Mouse (Mus musculus) cerebellum, adult 2 months (tissue): ENCODE data around the gene Fuk. TPM values are rescaled to one million over a fixed set of nuclear protein-coding genes. Genes with fewer than 3 reads are reported as not detected.
A peak's percentile ranks its signal among the peaks of the same experiment; 100 is the strongest.
"Not testable (repeated sequence)": the region's sequence is repeated elsewhere in the genome, so short reads cannot be mapped to it uniquely, and the experiment has no call there.

Experiments
- DNase-seq, 2 experiments: peaks; one replicate each; pipeline ENCODE4 v3.0.0; 2021
- H3K27ac ChIP-seq: fragments of 200-500 bp; 2 replicates; pipeline ENCODE4 v1.5.1; 2012; ENCODE audit warnings: low read length, control low read depth, inconsistent platforms; ENCODE audit not compliant: insufficient read depth
- H3K27me3 ChIP-seq: fragments of 200-500 bp; 2 replicates; pipeline ENCODE4 v1.6.1; 2012; ENCODE audit warnings: inconsistent platforms, mild to moderate bottlenecking, low read length, moderate library complexity; ENCODE audit not compliant: control insufficient read depth, insufficient read depth
- H3K4me1 ChIP-seq: fragments of 200-500 bp; 2 replicates; pipeline ENCODE4 v1.6.1; 2011; ENCODE audit warnings: low read length; ENCODE audit not compliant: control insufficient read depth, insufficient read depth
- H3K4me3 ChIP-seq: fragments of 200-500 bp; replicated peaks from 2 replicates; pipeline ENCODE3; 2011; ENCODE audit warnings: mild to moderate bottlenecking, low read depth, low read length, control low read depth; ENCODE audit not compliant: insufficient read depth
- CTCF ChIP-seq: fragments of 200-500 bp; IDR thresholded peaks from 2 replicates; pipeline ENCODE4 v1.5.1; 2011; ENCODE audit warnings: low read depth, mild to moderate bottlenecking, control low read depth, low read length, moderate library complexity, borderline replicate concordance; ENCODE audit not compliant: insufficient read depth
- POLR2A ChIP-seq: fragments of 200-500 bp; IDR thresholded peaks from 2 replicates; pipeline ENCODE4 v1.6.1; 2011; ENCODE audit warnings: low read length, control low read depth, borderline replicate concordance; ENCODE audit not compliant: insufficient read depth
- WGBS: fragments of 180-500 bp; shearing (Covaris S2); methylation state at CpG from one replicate; pipeline ENCODE4 v1.1.7; 2018; 5-methylcytosine and 5-hydroxymethylcytosine counted together
- polyA plus RNA-seq: library from polyadenylated mRNA; depleted of rRNA; stranded (reverse); fragments of >200 nt; gene quantifications from 2 replicates; pipeline ENCODE4 v1.2.3, GENCODE M21; 2012

The Fuk gene
- polyA plus RNA-seq, 1 experiment = 27.1 TPM

DNA sequence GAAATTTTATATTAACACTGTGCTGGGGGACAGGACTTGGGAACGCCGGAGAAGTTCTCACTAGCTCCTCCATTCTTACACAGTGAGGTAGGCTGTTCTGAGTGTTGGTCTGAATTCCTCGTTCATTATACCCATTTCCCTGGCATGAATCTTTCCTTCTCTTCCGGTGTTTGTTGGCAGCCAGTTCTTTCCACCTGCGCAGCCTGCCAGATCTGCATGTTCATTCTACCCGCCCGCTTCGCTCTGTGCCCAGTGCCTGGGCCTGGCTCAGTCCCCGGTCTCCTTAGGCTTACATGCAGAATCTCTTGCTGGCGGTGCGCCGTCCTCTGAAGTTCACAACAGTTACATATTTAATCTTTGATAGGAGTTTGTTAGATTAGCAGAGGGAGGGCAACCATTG is 33.9 kb upstream of the Fuk start:
- H3K27ac ChIP-seq = 0 out of 2 replicates have a peak overlapping the region, but pooled peaks have one; percentile 35
- WGBS = 18% methylated on average over 12 of the region's 12 CpGs
- no peaks in the 10 kb centered on the region for H3K27me3 ChIP-seq
- TF ChIP-seq CTCF (no peak), POLR2A (no peak)
- no peak overlapping the region for H3K4me3 ChIP-seq
- DNase-seq = peak; percentile 73 to 79
- H3K4me1 ChIP-seq = peaks cover 53% of the 10 kb centered on the region

DNA sequence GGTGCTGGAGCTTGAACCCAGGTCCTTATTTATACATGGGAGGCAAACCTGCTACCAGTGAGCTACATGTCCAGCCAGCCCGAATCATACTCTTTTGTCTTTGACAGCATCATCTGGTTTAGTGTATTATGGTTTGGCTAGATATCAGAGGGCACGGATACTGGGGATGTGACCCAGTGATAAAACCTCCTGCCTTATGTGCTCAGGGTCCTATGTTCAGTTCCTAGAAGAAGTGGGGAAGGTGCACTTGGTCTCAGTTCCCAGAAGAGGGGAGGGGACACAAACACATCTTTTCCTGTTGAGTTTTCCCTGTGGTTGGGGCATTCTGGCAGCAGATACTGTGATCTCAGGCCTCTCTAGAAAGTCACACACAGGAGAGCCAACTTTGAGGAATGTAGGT is 31.0 kb upstream of the Fuk start:
- Histone ChIP-seq H3K4me3 (no peak overlapping the region), H3K27ac (no peak overlapping the region), H3K4me1 (peaks cover 43% of the 10 kb centered on the region), H3K27me3 (no peaks in the 10 kb centered on the region)
- no peak for TF ChIP-seq POLR2A
- no peak for DNase-seq
- 85% methylated on average over 2 of the region's 2 CpGs for WGBS

DNA sequence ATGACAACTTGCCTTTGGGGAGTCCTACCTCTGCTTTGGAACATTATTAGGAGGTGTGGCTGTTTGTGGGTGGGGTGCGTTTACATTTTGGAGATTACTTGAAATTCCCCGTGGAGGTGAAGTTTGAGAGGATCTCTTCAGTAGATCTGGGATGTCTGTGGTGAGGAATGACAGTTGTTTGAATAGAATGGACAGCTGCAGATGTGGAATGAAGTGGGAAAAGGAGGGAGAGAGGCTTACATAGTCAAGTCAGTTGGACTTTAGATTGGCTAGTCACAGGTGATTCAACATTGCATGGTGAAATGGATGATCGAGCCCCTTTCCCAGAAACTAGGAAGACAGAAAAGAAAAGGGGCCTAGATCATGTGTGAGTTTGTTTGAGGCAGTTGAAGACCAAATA is 30.2 kb upstream of the Fuk start:
- H3K27ac ChIP-seq = no peak overlapping the region
- no peak for DNase-seq
- H3K4me3 ChIP-seq = no peak overlapping the region
- WGBS = 88% methylated on average over 3 of the region's 3 CpGs
- TF ChIP-seq POLR2A = no peak
- TF ChIP-seq CTCF = no peak
- H3K4me1 ChIP-seq = peaks cover 39% of the 10 kb centered on the region
- no peaks in the 10 kb centered on the region for H3K27me3 ChIP-seq

DNA sequence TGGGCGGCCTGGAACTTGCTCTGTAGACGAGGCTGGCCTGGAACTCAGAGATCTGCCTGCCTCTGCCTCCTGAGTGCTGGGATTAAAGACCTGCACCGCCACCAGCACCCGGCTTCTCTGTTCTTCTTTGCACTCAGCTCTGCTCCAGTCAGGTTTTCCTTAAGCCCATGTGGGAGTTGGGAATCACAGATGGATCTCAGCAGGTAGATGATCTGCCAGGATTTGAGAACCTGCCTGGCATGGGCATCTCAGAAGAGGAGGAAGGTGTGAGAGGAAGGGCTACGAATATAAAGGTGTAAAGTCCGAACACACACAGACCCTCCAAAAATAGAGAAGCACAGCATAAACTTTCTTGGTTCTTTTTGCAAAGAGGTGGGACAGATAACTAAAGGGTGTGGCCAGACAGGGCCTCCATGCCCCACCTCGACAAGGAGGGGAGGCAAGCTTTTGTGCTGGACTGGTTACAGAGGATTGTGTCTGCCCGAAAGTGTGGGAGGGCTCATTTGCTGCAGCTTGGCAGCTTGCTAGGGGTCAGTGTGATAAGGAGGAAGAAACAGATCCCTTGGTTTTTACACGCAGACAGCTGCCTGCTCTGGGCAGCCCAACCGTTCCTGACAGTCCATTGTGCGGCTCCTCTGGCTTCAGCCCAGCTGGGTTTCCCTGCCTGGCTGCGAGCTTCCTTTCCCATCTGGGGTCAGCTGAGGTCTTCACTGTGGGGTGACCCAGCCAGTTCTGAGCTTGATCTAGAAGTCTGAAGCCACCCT is 29.1 kb upstream of the Fuk start:
- peak; percentile 78 to 90 for DNase-seq
- H3K4me3 ChIP-seq = no peak overlapping the region
- no peak for TF ChIP-seq CTCF
- no peak for TF ChIP-seq POLR2A
- 17% methylated on average over 12 of the region's 12 CpGs for WGBS
- peak overlapping the region; percentile 60 for H3K27ac ChIP-seq
- no peaks in the 10 kb centered on the region for H3K27me3 ChIP-seq
- H3K4me1 ChIP-seq = peaks cover 35% of the 10 kb centered on the region

DNA sequence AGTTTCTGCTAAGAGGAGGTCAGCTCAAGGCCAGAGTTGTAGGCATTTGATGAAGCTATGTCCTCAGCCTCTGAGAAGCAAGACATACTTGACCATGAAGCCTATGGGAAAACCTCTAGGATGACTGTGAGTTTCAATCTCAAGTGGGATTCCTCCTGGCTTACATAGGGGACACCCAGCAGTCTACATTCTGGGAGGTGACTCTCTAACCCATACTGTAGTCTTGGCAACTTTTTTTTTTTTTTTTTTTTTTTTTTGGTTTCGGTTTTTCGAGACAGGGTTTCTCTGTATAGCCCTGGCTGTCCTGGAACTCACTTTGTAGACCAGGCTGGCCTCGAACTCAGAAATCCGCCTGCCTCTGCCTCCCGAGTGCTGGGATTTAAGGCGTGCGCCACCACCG is 27.4 kb upstream of the Fuk start:
- H3K4me1 ChIP-seq = peaks cover 31% of the 10 kb centered on the region
- not testable (repeated sequence) for H3K27me3 ChIP-seq, H3K4me3 ChIP-seq, DNase-seq, H3K27ac ChIP-seq
- 95% methylated on average over 8 of the region's 8 CpGs for WGBS

DNA sequence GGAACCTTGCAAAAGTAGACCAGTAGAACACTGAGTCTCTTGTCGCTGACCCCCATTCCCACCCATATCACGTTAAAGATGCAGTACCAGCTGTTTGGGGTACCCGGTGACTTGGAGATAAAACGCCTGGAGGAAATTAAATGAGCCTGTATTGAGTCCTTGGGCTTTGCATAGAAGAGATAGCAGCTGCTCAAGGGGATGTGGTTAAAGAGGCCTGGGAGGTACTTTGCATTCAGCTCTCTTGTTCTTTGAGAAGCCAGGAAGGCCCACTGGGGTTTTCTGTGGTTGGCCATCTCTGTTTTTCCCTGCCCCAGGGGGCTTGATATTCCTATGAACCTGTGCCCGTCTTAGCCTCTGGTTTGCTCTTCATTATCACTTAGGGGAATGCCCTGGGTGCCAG is 26.8 kb upstream of the Fuk start:
- no peak overlapping the region for H3K4me3 ChIP-seq
- H3K27ac ChIP-seq = no peak overlapping the region
- no peak for DNase-seq
- no peaks in the 10 kb centered on the region for H3K27me3 ChIP-seq
- WGBS = 83% methylated on average over 5 of the region's 5 CpGs
- peaks cover 31% of the 10 kb centered on the region for H3K4me1 ChIP-seq
- TF ChIP-seq CTCF (no peak), POLR2A (no peak)

DNA sequence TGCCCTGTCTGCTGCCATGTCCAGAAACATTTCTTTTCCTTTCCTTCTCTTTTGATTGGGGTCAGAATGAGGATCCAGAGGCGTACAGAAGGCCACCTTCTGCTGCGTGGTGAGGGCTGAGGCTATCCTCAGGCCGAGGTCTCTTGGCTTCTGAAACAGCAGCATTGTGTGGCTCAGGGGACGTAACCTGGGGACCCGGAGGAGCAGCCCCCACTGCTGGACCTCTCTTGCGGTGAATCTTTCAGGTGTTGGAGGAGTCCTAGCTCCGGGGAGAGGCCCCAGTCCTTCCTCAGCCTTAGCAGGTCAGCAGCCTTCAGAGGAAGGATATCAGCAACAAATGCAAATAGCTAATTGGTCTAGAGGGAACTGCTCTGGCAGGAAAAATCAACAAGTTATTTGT is 26.1 kb upstream of the Fuk start:
- peaks cover 28% of the 10 kb centered on the region for H3K4me1 ChIP-seq
- no peaks in the 10 kb centered on the region for H3K27me3 ChIP-seq
- no peak for TF ChIP-seq POLR2A
- no peak for TF ChIP-seq CTCF
- 0 out of 2 replicates have a peak overlapping the region, but pooled peaks have one; percentile 2 for H3K27ac ChIP-seq
- 86% methylated on average over 7 of the region's 7 CpGs for WGBS
- no peak for DNase-seq
- H3K4me3 ChIP-seq = no peak overlapping the region

DNA sequence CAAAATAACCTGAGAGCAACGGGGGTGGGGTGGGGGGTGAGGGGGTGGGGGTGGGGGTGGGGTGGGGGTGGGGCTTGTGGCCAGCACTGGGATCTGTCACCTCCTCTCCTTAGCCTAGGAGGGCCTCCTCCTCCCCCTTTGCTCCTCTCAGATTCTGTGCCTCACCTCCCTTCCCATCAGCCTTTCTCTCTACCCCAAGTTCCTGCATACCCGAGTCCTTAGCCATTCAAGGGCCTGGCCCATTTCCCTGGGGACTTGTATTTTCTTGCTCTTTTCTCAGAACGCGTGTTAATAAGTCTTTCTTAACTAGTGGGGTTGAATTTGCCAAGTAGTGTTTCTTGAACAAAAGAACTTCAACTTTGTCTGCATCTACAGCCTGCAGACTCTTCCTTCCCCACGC is 24.4 kb upstream of the Fuk start:
- no peak for DNase-seq
- H3K4me1 ChIP-seq = peaks cover 20% of the 10 kb centered on the region
- H3K27ac ChIP-seq = no peak overlapping the region
- WGBS = 53% methylated on average over 5 of the region's 5 CpGs
- TF ChIP-seq POLR2A (no peak), CTCF (no peak)
- H3K4me3 ChIP-seq = no peak overlapping the region
- H3K27me3 ChIP-seq = no peaks in the 10 kb centered on the region
